Mouse (Mus musculus) skeletal muscle tissue, adult 2 months (tissue): ENCODE measurements around the gene Scrg1.
"Not testable (repeated sequence)": the region's sequence is repeated elsewhere in the genome, so short reads cannot be mapped to it uniquely, and the experiment has no call there.

ENCODE experiments used
- DNase-seq: peaks from one replicate; pipeline ENCODE4 v3.0.0-alpha.2; 2012; ENCODE audit warnings: low read depth, low spot score

Gene Scrg1

DNA sequence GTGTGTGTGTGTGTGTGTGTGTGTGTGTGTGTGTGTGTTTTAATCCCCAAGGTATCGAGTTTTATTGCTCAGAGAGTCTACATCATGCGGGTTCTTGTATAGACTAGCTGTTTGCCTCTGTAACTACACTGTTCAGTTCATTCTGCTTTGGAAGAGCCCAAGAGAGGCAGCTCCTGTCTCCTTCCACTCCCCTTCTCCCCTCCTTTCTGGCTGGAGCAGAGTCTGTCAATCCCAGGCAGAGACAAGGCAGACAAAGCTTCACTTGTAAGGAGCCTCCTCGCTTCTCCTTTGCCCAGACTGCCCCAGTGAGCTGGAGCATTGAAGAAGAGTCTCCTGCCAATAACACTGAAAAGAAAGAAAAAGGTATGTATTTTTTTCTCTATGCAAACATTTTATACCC lies at the start of gene Scrg1:
TSS of gene Scrg1 (plus strand) at position 159 of the 400 bp plus-strand sequence.
- DNase-seq: no peak

DNA sequence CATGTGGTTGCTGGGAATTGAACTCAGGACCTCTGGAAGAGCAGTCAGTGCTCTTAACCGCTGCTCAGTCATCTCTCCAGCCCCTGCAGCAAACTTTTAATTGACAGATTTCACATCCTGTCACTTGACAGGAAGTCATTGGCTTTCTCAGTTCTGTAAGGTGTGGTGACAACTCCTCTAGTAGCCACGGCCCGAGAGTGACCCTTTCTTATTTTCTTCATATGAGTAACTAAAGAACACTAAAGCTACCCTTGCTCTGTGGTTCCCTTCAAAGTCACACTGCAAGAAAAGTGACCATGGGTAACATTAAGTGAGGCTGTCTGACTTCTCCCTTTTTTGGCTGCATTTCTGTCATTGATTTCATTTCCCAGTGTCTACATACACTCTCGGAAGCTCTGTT lies 49.4 kb upstream of the Scrg1 start:
- no peak for DNase-seq

DNA sequence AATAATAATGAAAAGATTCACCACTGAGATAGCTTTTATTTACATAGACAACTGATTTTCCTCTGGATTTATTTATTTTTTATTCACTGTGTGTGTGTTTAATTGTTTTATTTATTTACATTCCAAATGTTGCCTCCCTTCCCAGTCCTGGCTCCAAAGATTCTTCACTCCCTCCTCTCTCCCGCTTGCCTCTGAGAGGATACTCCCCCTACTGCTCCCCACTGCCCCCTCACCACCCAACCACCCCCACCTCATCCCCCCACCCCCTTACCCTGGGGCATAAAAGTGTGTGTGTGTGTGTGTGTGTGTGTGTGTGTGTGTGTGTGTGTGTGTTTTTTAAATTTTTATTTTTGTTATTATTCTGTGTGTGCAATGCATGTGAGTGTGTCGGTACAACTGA lies 46.4 kb upstream of the Scrg1 start:
- DNase-seq: no peak

DNA sequence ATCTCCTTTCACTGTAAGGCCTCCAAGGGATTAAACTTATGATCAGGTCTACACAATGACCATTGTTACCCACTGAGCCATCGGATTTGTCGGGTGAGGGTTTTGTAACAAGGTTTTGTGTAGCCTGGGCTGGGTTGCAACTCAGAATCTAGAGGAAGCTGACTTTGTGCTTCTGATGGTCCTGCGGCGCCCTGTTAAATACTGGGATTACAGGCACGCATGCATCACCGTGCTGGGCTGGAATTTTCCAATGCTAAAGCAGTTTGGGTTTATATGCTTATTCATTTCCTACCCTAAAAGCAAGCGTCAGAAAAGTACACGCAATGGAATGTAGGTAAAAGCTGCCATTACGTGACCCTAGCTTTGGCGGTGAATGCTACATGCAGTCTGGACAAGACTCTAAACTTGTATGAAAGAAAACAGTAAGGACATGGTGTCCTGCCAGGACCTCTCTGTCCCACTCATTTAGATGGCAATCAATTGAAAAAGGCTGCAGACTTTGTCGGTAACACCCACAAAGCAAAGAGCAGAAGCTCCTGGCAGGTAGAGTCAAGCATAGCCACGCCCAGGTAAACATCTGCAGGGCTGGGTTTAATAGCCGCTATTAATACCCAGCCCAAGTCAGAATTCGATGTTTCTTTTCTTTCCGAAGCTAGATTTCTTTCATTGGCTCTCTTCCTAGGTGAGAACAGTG lies 45.8 kb upstream of the Scrg1 start:
- DNase-seq: no peak

DNA sequence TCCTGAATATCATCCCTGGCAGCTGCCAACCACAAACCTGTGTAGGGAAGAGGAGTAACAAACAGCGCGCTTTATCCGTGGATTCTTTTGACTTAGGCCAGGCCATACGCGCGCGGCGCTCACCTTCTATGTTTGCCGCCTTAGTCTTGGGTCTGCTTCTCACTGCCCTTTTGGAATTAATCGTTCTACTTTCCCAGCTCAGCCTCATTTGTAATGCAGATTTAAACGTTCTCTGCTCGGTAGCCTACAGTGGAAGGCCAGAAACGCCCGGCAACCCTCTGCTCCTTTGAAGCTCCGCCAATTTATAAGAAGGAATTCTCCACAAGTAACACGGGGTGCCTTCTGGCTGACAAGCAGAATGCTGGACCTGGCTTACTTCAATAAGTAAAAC lies 45.3 kb upstream of the Scrg1 start:
- no peak for DNase-seq

DNA sequence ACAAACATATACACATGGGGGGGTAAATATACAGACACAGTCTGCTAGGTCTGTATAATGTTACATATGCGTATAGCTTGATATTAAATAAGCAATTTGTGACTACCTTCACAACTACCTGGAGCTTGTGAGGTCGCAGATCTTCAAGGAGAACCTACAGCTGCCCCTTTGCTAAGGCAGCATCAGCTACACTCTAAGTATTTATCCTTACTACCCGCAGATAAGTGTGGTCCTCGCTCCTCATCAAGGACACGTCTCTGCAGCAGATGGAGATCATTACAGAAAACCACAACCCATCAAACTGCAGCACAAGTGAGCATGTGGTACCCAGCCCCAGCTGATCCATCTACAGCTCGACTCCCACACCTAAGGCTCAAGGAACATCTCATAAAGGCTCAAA lies 44.4 kb upstream of the Scrg1 start:
- DNase-seq: no peak

DNA sequence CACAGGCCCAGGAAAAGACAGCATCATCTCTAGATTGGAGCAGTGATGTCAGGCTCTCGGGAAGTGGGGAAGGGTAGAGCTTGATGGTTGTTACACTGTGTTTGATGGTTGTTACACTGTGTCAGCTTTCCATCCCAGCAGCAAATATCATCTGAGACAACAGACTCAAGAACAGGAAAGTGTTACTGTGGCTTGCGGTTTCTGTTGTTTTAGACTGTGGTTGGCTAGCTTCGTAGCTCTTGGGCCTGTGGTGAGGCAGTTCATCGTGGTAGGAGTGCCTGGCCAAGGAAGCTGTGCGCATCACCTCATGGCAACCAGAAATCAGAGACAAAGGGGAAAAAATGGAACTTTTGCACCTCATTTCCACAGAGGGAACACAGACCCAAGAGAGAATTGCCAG lies 38.9 kb upstream of the Scrg1 start:
- no peak for DNase-seq

DNA sequence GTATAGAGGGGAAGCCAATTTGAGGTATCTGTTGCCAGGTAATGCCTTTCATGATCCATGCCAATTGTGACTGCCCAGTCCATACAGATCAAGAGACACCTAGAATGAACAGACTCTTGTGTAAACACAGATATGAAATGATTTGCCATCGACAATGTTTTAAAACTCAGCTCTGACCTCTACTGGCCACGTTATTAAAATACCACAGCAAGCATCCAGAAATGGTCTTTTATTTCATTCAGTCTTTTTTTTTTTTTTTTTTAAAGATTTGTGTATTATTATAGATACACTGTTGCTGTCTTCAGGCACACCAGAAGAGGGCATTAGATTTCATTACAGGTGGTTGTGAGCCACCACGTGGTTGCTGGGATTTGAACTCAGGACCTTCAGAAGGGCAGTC lies 29.6 kb upstream of the Scrg1 start:
- DNase-seq: no peak

DNA sequence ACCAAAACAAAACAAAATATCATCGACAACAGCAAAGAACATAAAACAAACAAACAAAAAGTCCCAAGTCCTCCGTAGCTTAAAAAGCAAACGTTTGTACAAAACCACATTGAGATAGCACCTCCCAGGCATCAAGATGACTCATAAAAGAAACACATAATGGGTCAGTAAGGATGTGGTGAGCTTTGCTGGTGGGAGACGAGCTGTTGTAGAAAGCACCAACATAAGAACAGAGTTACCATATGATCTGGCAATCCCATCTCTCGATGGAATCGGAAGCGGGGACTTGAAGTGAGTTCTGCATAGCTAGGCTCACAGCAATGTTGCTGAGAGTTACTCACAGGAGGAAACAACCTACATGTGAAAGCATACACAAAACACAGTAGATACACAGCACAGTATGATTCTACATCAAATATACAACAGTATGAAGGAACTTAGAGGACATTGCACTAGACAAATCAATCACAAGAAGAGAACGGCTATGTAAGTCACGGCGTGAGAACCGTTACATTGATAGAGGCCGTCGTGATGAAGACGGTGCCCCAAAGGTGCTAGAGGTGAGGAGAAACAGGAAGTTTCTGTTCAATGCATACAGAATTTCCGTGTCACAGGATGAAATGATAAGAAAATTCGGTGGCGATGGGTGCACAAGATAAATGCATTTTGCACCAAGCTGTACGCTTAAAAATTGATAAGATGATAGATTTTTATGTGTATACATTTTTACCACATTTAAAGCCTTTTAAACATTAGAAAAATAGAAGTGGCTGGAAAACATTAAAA lies 27.9 kb upstream of the Scrg1 start:
- no peak for DNase-seq

DNA sequence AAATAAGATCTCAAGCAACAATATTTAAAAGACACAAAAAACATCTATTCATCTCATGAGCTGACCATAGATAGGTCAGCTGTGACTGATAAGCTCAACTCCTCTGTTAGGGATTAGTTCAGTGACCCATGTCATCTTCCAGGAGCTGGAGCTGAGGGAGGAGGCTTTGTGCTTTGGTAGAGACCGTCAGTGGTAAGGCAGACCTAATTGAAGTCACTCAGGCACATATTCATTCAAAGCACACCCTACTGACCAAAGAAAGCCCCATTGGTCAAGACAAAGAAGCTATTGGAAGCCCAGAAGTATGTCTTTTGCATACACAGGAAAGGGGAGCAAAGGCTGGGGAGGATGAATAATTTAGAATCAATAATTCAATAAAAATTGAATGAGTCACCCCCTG lies 27.2 kb upstream of the Scrg1 start:
- no peak for DNase-seq

DNA sequence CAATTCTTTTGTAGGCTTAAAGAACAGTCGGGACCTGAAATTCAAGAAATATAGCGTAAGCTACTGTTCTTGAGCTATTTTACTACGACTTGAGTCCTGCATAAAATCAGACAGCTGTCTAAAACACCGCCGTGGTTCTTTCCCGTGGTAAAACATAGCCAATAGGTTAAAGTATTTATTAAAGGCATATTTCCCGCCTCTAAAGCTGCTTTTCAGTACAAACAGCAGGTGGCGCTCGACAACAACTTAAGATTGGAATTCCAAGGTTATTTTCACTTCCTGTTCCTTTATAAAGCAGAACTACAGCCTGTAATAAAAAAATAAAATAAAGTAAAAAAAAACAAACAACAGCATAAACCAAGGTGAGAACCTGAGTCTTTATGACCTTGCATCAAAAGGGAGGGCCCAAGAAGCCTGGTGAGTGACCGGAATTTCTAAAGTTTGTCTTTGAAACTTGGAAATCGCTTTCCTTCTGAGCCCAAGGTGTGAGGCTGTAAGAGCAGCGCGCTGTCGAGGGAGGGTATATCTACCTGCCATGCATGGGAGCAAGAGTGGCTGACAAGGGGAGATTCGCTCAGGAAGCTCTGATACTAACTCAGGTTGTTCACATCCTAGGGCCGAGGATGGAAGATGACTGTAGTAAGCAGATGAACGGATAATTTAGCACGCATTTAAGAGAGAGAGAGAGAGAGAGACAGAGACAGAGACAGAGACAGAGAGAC lies 26.4 kb upstream of the Scrg1 start:
- peak; percentile 54 for DNase-seq

DNA sequence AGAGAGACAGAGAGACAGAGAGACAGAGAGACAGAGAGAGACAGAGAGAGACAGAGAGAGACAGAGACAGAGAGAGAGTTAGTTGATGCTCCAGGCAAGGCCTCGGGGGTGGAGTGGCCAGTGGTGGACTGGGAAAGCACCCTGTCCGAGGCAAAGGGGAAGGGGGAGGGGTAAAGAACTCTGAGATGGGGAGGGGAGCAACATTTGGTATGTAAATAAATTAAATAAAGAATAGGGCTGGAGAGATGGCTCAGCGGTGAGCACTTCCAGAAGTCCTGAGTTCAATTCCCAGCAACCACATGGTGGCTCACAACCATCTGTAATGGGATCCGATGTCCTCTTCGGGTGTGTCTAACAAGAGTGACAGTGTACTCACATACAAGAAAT lies 25.8 kb upstream of the Scrg1 start:
- not testable (repeated sequence) for DNase-seq

DNA sequence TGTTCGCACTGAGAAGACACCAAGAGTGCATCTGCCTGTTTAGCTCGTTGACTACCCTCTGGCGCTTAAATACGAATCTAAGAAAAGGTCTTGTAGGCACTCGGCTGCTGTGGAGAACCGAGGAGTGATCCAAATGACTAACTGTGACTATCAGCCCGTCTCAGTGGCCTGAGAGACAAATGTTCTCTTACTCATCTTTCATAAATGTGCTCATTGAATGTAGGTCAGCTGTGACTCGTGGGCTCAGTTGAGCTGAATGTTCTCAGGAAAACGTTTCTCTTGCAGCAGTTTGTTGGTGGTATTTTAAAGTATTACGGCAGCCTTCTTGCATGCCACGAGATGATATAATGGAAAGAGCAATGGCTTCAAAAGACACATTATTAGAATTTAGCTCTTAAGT lies 24.8 kb upstream of the Scrg1 start:
- DNase-seq: no peak

DNA sequence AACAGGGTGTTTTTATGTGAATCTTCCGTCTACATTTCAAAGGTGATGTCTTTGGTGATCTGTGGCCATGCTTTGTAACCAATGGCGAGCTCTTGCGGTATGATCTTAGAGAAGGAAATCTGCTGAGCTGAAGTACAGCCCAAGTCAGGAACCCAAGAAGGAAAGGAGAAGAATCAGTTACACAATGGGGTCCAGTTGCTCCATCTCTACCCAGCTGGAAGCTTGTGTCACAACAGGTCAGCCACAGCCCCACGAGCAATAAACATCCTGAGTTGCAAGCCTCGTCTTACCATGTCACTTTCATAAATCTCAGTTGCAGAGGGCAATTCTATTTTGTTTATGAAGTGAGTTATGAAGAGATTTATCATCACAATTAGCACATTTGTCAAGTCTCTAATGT lies 22.9 kb upstream of the Scrg1 start:
- no peak for DNase-seq

DNA sequence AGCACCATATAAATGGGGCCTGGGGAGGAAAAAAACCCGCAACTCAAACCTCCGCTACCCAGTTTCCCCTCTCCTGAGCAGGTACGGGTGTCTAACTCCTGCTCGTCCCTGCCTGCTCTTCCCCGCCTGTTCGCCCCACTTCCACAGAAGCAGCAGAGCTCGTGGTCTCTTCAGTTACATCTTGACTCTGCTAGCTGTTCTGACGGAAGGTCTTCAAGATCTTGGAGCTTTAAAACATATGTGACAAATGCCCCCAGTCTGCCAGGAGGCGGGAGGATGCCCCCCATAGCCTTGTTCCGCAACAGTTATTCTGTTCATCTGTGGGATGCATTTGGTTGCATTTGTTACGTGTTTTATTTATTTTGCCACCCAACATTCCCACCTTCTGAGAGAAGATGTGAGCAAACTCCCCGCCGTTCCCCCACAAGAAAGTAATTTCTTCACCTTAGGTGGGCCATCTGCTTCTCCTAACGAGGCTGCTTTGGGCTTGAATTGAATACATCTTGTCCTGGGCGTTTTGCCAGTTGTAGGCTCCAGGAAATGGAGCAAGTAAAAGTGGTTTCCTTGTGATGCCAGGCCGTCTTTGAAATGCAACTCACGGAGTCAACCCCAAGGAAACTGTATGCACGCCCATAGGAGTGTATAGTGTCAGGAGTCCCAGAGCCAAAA lies 19.8 kb upstream of the Scrg1 start:
- no peak for DNase-seq

DNA sequence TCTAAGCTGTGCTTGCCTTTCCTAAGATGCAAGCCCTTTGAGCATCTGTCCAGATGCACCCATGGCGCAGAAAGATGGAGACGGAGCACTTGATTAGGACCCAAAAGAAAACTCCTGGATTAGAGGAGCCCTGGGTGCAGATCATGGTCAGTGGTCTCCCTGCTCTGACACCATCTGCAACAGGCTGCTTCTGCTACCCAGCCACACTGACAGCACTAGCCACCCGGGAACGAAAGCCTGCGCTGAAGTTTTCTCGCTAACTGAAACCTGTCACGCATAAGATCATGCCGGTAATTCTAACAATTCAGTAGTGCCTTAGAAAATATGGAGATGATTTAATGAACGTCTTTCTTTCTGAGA lies 19.3 kb upstream of the Scrg1 start:
- no peak for DNase-seq

DNA sequence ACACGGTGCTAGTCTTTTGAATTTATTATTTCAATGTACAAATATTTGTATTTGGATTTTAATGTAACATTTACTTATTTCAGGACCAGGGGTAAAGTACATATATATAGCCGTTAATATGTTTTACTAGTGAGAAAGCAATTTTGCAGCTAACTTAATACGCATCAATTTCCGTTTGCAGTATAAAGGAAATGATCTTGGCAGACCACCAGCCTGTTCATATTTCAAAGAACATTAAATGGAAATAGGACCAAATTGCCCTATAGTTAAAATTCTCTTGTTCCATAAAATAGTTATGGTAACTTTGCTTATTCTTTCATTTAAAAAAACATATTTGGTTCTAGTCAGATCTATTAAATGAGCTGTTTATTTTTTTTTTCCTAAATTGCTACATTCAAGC lies 14.6 kb upstream of the Scrg1 start:
- DNase-seq: no peak

DNA sequence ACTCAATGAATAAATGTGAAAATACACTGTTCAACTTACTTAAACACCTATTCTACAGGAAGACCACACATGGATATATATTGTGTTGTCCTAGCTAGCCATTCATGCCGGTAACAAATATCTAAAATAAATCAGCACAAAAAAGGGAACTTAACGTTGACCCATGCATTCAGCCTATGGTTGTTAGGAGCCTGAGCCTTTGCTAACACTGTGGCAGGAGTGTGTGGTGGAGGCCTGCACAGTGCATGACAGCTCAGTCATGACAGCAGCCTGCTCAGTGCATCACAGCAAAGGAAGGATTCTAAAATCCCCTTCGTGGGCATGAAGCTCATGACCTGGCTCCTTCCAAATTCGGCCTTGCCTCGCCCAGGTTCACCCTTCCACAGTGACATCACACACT lies 14.2 kb upstream of the Scrg1 start:
- DNase-seq: no peak

DNA sequence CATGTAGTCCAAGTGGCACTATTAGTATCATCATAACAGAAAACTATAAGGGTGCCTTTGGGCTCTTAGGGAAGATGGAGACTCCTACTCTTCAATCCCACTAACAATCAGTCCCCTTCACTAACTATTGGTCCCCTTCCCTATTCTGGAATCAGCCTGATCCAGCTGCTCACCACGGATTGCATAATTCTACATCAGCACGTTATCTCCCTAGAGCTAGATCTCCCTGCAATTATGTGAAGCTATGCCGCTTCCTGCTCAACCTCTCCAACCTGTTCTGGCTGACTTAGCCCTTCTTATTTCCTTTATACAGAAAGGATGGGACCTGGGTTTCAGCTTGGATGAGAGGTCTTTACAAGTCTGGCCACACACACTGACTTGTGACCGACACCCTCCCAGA lies 12.4 kb upstream of the Scrg1 start:
- no peak for DNase-seq

DNA sequence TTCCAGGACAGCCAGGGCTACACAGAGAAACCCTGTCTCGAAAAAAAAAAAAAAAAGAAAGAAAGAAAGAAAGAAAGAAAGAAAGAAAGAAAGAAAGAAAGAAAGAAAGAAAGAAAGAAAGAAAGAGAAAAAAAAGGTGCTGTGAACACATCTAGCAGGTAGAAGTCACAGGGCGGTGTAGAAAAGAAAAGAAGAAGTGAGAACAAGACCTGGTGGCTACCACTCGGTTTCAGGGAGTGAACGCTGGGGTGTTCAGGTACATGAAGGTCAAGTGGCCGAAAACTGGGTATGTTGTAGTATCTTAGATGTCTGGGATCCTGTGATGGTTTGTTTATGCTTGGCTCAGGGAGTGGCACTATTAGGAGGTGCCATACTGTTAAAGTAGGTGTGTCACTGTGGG lies 9.8 kb upstream of the Scrg1 start:
- DNase-seq: not testable (repeated sequence)

DNA sequence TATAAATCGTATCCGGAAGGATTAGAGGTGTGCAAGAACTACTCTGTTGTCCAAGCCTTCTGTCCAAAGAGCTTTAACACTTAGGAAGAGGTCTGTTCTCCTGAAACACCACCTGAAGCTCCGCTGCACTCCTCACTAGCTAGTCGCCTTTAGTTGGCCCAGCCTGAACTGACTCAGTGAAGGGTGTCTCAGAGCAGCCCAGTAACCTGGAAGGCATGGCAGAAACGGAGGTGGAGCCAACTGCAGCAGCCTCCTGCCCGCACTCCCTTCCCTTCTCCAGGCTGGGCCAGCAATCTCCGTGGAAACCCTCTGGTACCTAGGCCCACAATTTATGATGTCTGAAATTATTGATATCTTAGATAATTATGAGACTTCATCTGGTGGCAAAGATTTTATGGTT lies 5.0 kb upstream of the Scrg1 start:
- DNase-seq: no peak

DNA sequence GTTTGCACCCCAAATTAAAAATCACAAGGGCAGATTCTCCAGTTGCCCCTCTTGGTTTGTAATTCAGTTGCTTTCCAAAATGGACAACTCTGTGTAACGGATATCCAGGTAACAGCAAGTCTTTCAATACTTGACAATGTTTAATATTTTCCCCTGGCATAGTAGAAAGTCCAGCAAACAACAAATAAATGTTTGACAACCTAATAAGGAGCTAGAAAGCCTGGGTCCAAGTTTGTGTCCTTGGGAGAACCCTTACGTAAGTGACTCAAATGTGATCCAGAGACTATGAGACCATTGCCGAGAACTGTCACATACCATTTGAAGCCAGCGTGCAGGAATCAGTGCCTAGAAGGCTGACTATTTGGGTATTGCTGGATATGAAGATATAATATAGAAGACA lies 3.8 kb upstream of the Scrg1 start:
- no peak for DNase-seq
